In the genomic region with DNA sequence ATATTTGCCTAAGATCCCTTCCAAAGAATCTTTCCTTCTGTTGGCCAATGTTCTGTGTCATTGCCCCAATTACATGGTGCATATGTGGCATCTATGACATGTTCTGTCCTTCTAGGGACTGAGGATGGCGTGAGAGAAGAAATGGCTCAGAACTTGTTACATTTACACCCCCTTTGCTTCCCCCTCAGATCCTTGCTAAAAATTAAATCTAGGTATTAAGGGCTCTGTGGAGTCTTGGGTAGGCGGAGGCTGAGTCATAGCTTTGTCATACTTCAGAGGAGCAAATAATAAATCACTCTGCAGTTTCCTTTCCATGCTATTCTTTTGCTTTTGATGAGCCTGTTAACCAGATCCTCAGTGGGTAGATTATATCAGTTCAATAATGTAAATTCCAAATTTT, we compare ENCODE assay signal across 16 mouse cellular contexts.
"Had no signal": no experiment of that assay in that cellular context is flagged by ENCODE, and none has a peak within 500 bp of the region (broad histone marks: within the 10 kb centered on the region; RNA-seq: fewer than 3 reads in every experiment).

No protein-coding gene starts in this region.

- H3K9me3 ChIP-seq: kidney, embryonic 15.5 days; limb, embryonic 12.5 days; liver, embryonic 13.5 days; lung, embryonic 15.5 days; megakaryocyte, embryonic 14.5 days; midbrain, embryonic 15.5 days; neural tube, embryonic 13.5 days; stomach, embryonic 15.5 days had no signal

- H3K36me3 ChIP-seq: kidney, embryonic 15.5 days; limb, embryonic 12.5 days; liver, embryonic 13.5 days; lung, embryonic 15.5 days; midbrain, embryonic 15.5 days; neural tube, embryonic 13.5 days; stomach, embryonic 15.5 days had no signal

- H3K4me1 ChIP-seq: kidney, embryonic 15.5 days; limb, embryonic 12.5 days; liver, embryonic 13.5 days; lung, embryonic 15.5 days; megakaryocyte, embryonic 14.5 days; midbrain, embryonic 15.5 days; neural tube, embryonic 13.5 days; stomach, embryonic 15.5 days had no signal

- DNase-seq: kidney, adult 2 months; kidney, postnatal 14 days; liver; liver, embryonic 13.5 days; liver, postnatal 0 days; lung, postnatal 14 days; thymus, postnatal 36 days had no signal

- H3K4me3 ChIP-seq: kidney, embryonic 15.5 days; limb, embryonic 12.5 days; liver, embryonic 13.5 days; lung, embryonic 15.5 days; megakaryocyte, embryonic 14.5 days; midbrain, embryonic 15.5 days; neural tube, embryonic 13.5 days; stomach, embryonic 15.5 days had no signal

- H3K4me2 ChIP-seq: kidney, embryonic 15.5 days; limb, embryonic 12.5 days; liver, embryonic 13.5 days; lung, embryonic 15.5 days; midbrain, embryonic 11.5 days; midbrain, embryonic 15.5 days; neural tube, embryonic 13.5 days; stomach, embryonic 15.5 days had no signal

- H3K27me3 ChIP-seq: kidney, embryonic 15.5 days; limb, embryonic 12.5 days; liver, embryonic 13.5 days; lung, embryonic 15.5 days; megakaryocyte, embryonic 14.5 days; midbrain, embryonic 15.5 days; neural tube, embryonic 13.5 days; stomach, embryonic 15.5 days had no signal

- H3K9ac ChIP-seq: kidney, embryonic 15.5 days; limb, embryonic 12.5 days; liver, embryonic 13.5 days; liver, postnatal 0 days; lung, embryonic 15.5 days; midbrain, embryonic 15.5 days; neural tube, embryonic 13.5 days; stomach, embryonic 15.5 days had no signal

- H3K27ac ChIP-seq: kidney, embryonic 15.5 days; limb, embryonic 12.5 days; liver, embryonic 13.5 days; lung, embryonic 15.5 days; macrophage; midbrain, embryonic 15.5 days; neural tube, embryonic 13.5 days; stomach, embryonic 15.5 days had no signal

- ATAC-seq: liver, postnatal 0 days; midbrain, embryonic 15.5 days had no signal
